In genomic region chr13:97793932-97794331, GRCm38 (mm10) we compare ENCODE assay signal across 23 mouse cellular contexts. TPM values are rescaled to one million over a fixed set of nuclear protein-coding genes. Genes with fewer than 3 reads are reported as not detected.
"Had no signal": no experiment of that assay in that cellular context is flagged by ENCODE, and none has a peak within 500 bp of the region (broad histone marks: within the 10 kb centered on the region; RNA-seq: fewer than 3 reads in every experiment).

No protein-coding gene starts in this region.

- ATAC-seq: intestine, embryonic 16.5 days; lung, postnatal 0 days had no signal

- H3K36me3 ChIP-seq: limb, embryonic 13.5 days; neural tube, embryonic 12.5 days; neural tube, embryonic 15.5 days had no signal

- H3K9ac ChIP-seq: limb, embryonic 13.5 days; lung, embryonic 14.5 days; neural tube, embryonic 12.5 days; neural tube, embryonic 15.5 days had no signal

- DNase-seq: kidney, adult 18-20 months; kidney, adult 9 months; kidney, postnatal 25 days; layer of hippocampus, postnatal 36 days; left cerebral cortex, postnatal 4 days; lung, embryonic 14.5 days; midbrain, embryonic 14.5 days; right cerebral cortex, adult 18-20 months; right cerebral cortex, postnatal 14 days; right cerebral cortex, postnatal 4 days; thymus, adult 2 months; thymus, postnatal 14 days; thymus, postnatal 4 days had no signal

- H3K9me3 ChIP-seq: limb, embryonic 13.5 days; megakaryocyte, embryonic 14.5 days; neural tube, embryonic 12.5 days; neural tube, embryonic 15.5 days had no signal

- H3K4me2 ChIP-seq: limb, embryonic 13.5 days; lung, embryonic 14.5 days; midbrain, embryonic 11.5 days; neural tube, embryonic 12.5 days; neural tube, embryonic 15.5 days had no signal

- H3K27me3 ChIP-seq: limb, embryonic 13.5 days; neural tube, embryonic 12.5 days; neural tube, embryonic 15.5 days had no signal

- H3K4me3 ChIP-seq: limb, embryonic 13.5 days; megakaryocyte, embryonic 14.5 days; neural tube, embryonic 12.5 days; neural tube, embryonic 15.5 days had no signal

- H3K27ac ChIP-seq: kidney, postnatal 0 days; limb, embryonic 13.5 days; macrophage; neural tube, embryonic 12.5 days; neural tube, embryonic 15.5 days; stomach, postnatal 0 days had no signal

RNA-seq across cellular contexts. Expression of gene Gm10260, which starts 33.5 kb away (rescaled TPM):
- polyA plus RNA-seq: midbrain, embryonic 14.5 days had no signal
